37 mouse cellular contexts compared by ENCODE assay signal in genomic region chr2:38705036-38705435, GRCm38 (mm10). TPM values are rescaled to one million over a fixed set of nuclear protein-coding genes. Genes with fewer than 3 reads are reported as not detected.
"Had no signal": no experiment of that assay in that cellular context is flagged by ENCODE, and none has a peak within 500 bp of the region (broad histone marks: within the 10 kb centered on the region; RNA-seq: fewer than 3 reads in every experiment).

No protein-coding gene starts in this region.

- H3K4me3 ChIP-seq: heart, embryonic 10.5 days; heart, embryonic 13.5 days; heart, embryonic 15.5 days; hindbrain, embryonic 13.5 days; hindbrain, embryonic 15.5 days; kidney, embryonic 15.5 days; limb, embryonic 13.5 days; limb, embryonic 15.5 days; liver, embryonic 12.5 days had no signal

- H3K9ac ChIP-seq: heart, embryonic 13.5 days; heart, embryonic 15.5 days; hindbrain, embryonic 13.5 days; hindbrain, embryonic 15.5 days; kidney, embryonic 15.5 days; limb, embryonic 13.5 days; limb, embryonic 15.5 days; liver, embryonic 12.5 days; liver, embryonic 14.5 days had no signal

- DNase-seq: gastrocnemius, postnatal 10 days; gastrocnemius, postnatal 25 days; heart, adult 18-20 months; heart, postnatal 14 days; heart, postnatal 36 days; kidney, adult 11 months; kidney, adult 2 months; kidney, adult 9 months; kidney, postnatal 14 days; kidney, postnatal 36 days; layer of hippocampus, adult 9-11 months; layer of hippocampus, postnatal 36 days; left cerebral cortex, postnatal 4 days had no signal

- H3K27ac ChIP-seq: heart, embryonic 10.5 days; heart, embryonic 13.5 days; heart, embryonic 15.5 days; hindbrain, embryonic 13.5 days; hindbrain, embryonic 15.5 days; hindbrain, postnatal 0 days; kidney, embryonic 15.5 days; kidney, postnatal 0 days; limb, embryonic 13.5 days; limb, embryonic 15.5 days; liver, embryonic 12.5 days; liver, embryonic 14.5 days had no signal

- ATAC-seq: hindbrain, postnatal 0 days; intestine, embryonic 16.5 days; liver, embryonic 12.5 days had no signal

- H3K9me3 ChIP-seq: heart, embryonic 10.5 days; heart, embryonic 13.5 days; heart, embryonic 15.5 days; hindbrain, embryonic 13.5 days; hindbrain, embryonic 15.5 days; kidney, embryonic 15.5 days; limb, embryonic 13.5 days; limb, embryonic 15.5 days; liver, embryonic 12.5 days had no signal

- H3K36me3 ChIP-seq: heart, embryonic 10.5 days; heart, embryonic 13.5 days; heart, embryonic 15.5 days; hindbrain, embryonic 13.5 days; hindbrain, embryonic 15.5 days; kidney, embryonic 15.5 days; limb, embryonic 13.5 days; limb, embryonic 15.5 days; liver, embryonic 12.5 days had no signal

- H3K4me2 ChIP-seq: heart, embryonic 13.5 days; heart, embryonic 15.5 days; hindbrain, embryonic 13.5 days; hindbrain, embryonic 15.5 days; kidney, embryonic 15.5 days; limb, embryonic 13.5 days; limb, embryonic 15.5 days; liver, embryonic 12.5 days had no signal

RNA-seq across cellular contexts. Expression of gene Nr5a1, which starts 9.3 kb away (rescaled TPM):
- total RNA-seq: gastrocnemius, postnatal 10 days; gastrocnemius, postnatal 25 days; granulocyte monocyte progenitor cell, adult 5-6 weeks; heart, adult 18-20 months; heart, adult 8-10 months; heart, postnatal 36 days; hematopoietic stem cell, adult 5-6 weeks; layer of hippocampus, adult 18-20 months; layer of hippocampus, postnatal 14 days; layer of hippocampus, postnatal 36 days; left cerebral cortex, adult 18-20 months; left cerebral cortex, postnatal 10 days; left cerebral cortex, postnatal 25 days; liver, adult 2 months had no signal
- polyA plus RNA-seq: heart, embryonic 10.5 days; heart, embryonic 13.5 days; heart, embryonic 15.5 days; heart, postnatal 0 days; hindbrain, embryonic 15.5 days; limb, embryonic 11.5 days; limb, embryonic 13.5 days; liver, adult 2 months; liver, embryonic 12.5 days; liver, embryonic 14.5 days had no signal
